Mouse (Mus musculus) embryonic facial prominence, embryonic 14.5 days (tissue): ENCODE results near the gene 4930432K21Rik. TPM values are rescaled to one million over a fixed set of nuclear protein-coding genes. Genes with fewer than 3 reads are reported as not detected.
A peak's percentile ranks its signal among the peaks of the same experiment; 100 is the strongest.

Experiments
- ATAC-seq: fragments of 200-750 bp; cut with Nextera tagmentation; 2 replicates; pipeline ENCODE4 v1.8.0; 2017; ENCODE audit warnings: low read depth, moderate number of reproducible peaks, moderate TSS enrichment
- DNase-seq: peaks from one replicate; pipeline ENCODE4 v3.0.0-alpha.2; 2015; ENCODE audit warnings: low spot score
- H3K27ac ChIP-seq: fragments of 300-500 bp; sonication (generic); replicated peaks from 2 replicates; pipeline ENCODE4 v1.5.1; 2014; ENCODE audit warnings: low read depth, mild to moderate bottlenecking, low read length, moderate library complexity
- H3K27me3 ChIP-seq: fragments of 300-500 bp; sonication (generic); replicated peaks from 2 replicates; pipeline ENCODE4 v1.6.1; 2014; ENCODE audit warnings: low read length; ENCODE audit not compliant: control insufficient read depth, insufficient read depth
- H3K36me3 ChIP-seq: fragments of 300-500 bp; sonication (generic); 2 replicates; pipeline ENCODE4 v1.6.1; 2014; ENCODE audit warnings: low read length, mixed read lengths; ENCODE audit not compliant: control insufficient read depth, insufficient read depth
- H3K4me1 ChIP-seq: fragments of 300-500 bp; sonication (generic); 2 replicates; pipeline ENCODE4 v1.6.1; 2014; ENCODE audit warnings: antibody characterized with exemption, low read length; ENCODE audit not compliant: control insufficient read depth, insufficient read depth
- H3K4me2 ChIP-seq: fragments of 300-500 bp; sonication (generic); 2 replicates; pipeline ENCODE4 v1.6.1; 2014; ENCODE audit warnings: low read depth, mild to moderate bottlenecking, low read length, moderate library complexity, mixed read lengths
- H3K4me3 ChIP-seq: fragments of 300-500 bp; sonication (generic); 2 replicates; pipeline ENCODE4 v1.5.1; 2014; ENCODE audit warnings: low read depth, mild to moderate bottlenecking, low read length
- H3K9ac ChIP-seq: fragments of 300-500 bp; sonication (generic); 2 replicates; pipeline ENCODE4 v1.6.1; 2014; ENCODE audit warnings: low read depth, mild to moderate bottlenecking, low read length, moderate library complexity, mixed read lengths
- H3K9me3 ChIP-seq: fragments of 300-500 bp; sonication (generic); 2 replicates; pipeline ENCODE4 v1.6.1; 2016; ENCODE audit warnings: low read length; ENCODE audit not compliant: control insufficient read depth
- WGBS: fragments of 180-500 bp; shearing (Covaris S2); extraction: QIAGEN DNeasy Blood & Tissue Kit; methylation state at CpG from one replicate; pipeline ENCODE4 v1.1.7; 2014; 5-methylcytosine and 5-hydroxymethylcytosine counted together
- polyA plus RNA-seq: library from polyadenylated mRNA; unstranded; fragments of >200 nt; fragmentation: Nextera tagmentation; extraction: Ambion mirVana; gene quantifications from 2 replicates; pipeline ENCODE4 v1.2.1, GENCODE M21; 2014

Gene 4930432K21Rik
- polyA plus RNA-seq, 1 experiment from 2014 or later, result 0.77 TPM

- DNase-seq (no peak), ATAC-seq (no peak)
- no peak overlapping the region for H3K4me2 ChIP-seq
- no peaks in the 10 kb centered on the region for H3K9me3 ChIP-seq
- no peak overlapping the region for H3K9ac ChIP-seq
- 0 out of 2 replicates have a peak overlapping the region, but pooled peaks have one; percentile 15 for H3K27ac ChIP-seq
- H3K36me3 ChIP-seq, result no peaks in the 10 kb centered on the region
- WGBS, result 94% methylated on average over 7 of the region's 7 CpGs
- no peaks in the 10 kb centered on the region for H3K27me3 ChIP-seq
- peaks cover 26% of the 10 kb centered on the region for H3K4me1 ChIP-seq
- no peak overlapping the region for H3K4me3 ChIP-seq
These were observed 42.5 kb downstream of the 4930432K21Rik start for GRCm38 (mm10) chr8:84190191-84190867.

DNA sequence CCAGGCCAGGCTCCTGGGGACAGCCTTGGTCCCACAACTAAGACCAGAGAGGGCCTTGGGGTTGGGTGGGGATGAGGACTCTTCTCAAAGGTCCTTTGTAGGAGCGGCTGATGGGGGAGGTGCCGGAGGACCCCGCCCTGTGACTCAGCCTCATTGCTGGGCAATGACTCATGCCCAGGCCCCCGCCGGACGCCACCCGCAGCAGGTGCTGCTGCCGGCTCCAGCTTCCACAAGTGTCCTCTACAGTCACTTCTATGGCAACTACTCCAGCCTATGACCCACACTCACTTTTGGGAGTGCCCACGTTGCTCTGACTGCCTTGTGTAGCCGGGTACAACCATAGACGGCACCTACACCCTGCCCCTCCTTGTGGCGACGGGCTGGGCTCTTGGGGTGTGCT is 44.2 kb downstream of the 4930432K21Rik start:
- Histone ChIP-seq H3K4me1 (peaks cover 23% of the 10 kb centered on the region), H3K9ac (peak overlapping the region; percentile 41; the same call in 1 of the 2 replicates), H3K9me3 (no peaks in the 10 kb centered on the region), H3K27me3 (no peaks in the 10 kb centered on the region), H3K36me3 (no peaks in the 10 kb centered on the region), H3K27ac (peak overlapping the region; percentile 85), H3K4me2 (peak overlapping the region; percentile 55), H3K4me3 (peak overlapping the region; percentile 24)
- DNase-seq (peak; percentile 82), ATAC-seq (peak; percentile 61)
- WGBS, result 19% methylated on average over 12 of the region's 13 CpGs

GRCm38 (mm10) chr8:84192555-84192954 is 44.7 kb downstream of the 4930432K21Rik start:
- Histone ChIP-seq H3K36me3 (no peaks in the 10 kb centered on the region), H3K9ac (peak overlapping the region; percentile 41), H3K4me2 (peak overlapping the region; percentile 55), H3K4me1 (peaks cover 21% of the 10 kb centered on the region), H3K4me3 (peak overlapping the region; percentile 24), H3K9me3 (no peaks in the 10 kb centered on the region), H3K27me3 (no peaks in the 10 kb centered on the region), H3K27ac (peak overlapping the region; percentile 85)
- peak; percentile 79 for DNase-seq
- peak; percentile 58 for ATAC-seq
- 5% methylated on average over 23 of the region's 33 CpGs for WGBS

GRCm38 (mm10) chr8:84193161-84193560 is 45.3 kb downstream of the 4930432K21Rik start:
- peak overlapping the region; percentile 41; the same call in 1 of the 2 replicates for H3K9ac ChIP-seq
- H3K4me3 ChIP-seq, result no peak overlapping the region
- 31% methylated on average over 4 of the region's 4 CpGs for WGBS
- peak overlapping the region; percentile 55 for H3K4me2 ChIP-seq
- DNase-seq (no peak), ATAC-seq (no peak)
- no peaks in the 10 kb centered on the region for H3K9me3 ChIP-seq
- peak overlapping the region; percentile 85 for H3K27ac ChIP-seq
- no peaks in the 10 kb centered on the region for H3K27me3 ChIP-seq
- H3K36me3 ChIP-seq, result no peaks in the 10 kb centered on the region
- H3K4me1 ChIP-seq, result peaks cover 26% of the 10 kb centered on the region

- H3K27me3 ChIP-seq, result no peaks in the 10 kb centered on the region
- WGBS, result 78% methylated on average over 5 of the region's 5 CpGs
- H3K4me3 ChIP-seq, result no peak overlapping the region
- no peaks in the 10 kb centered on the region for H3K36me3 ChIP-seq
- H3K9ac ChIP-seq, result no peak overlapping the region
- no peaks in the 10 kb centered on the region for H3K9me3 ChIP-seq
- H3K4me1 ChIP-seq, result peaks cover 30% of the 10 kb centered on the region
- no peak overlapping the region for H3K27ac ChIP-seq
- no peak for ATAC-seq
- no peak overlapping the region for H3K4me2 ChIP-seq
- no peak for DNase-seq
These were observed 45.7 kb downstream of the 4930432K21Rik start for GRCm38 (mm10) chr8:84193566-84193965.

- DNase-seq (no peak), ATAC-seq (no peak)
- no peaks in the 10 kb centered on the region for H3K27me3 ChIP-seq
- no peaks in the 10 kb centered on the region for H3K36me3 ChIP-seq
- H3K27ac ChIP-seq, result no peak overlapping the region
- 71% methylated on average over 3 of the region's 3 CpGs for WGBS
- H3K9ac ChIP-seq, result no peak overlapping the region
- no peak overlapping the region for H3K4me2 ChIP-seq
- no peaks in the 10 kb centered on the region for H3K9me3 ChIP-seq
- no peak overlapping the region for H3K4me3 ChIP-seq
- H3K4me1 ChIP-seq, result peaks cover 37% of the 10 kb centered on the region
These were observed 46.5 kb downstream of the 4930432K21Rik start for GRCm38 (mm10) chr8:84194224-84194743.

DNA sequence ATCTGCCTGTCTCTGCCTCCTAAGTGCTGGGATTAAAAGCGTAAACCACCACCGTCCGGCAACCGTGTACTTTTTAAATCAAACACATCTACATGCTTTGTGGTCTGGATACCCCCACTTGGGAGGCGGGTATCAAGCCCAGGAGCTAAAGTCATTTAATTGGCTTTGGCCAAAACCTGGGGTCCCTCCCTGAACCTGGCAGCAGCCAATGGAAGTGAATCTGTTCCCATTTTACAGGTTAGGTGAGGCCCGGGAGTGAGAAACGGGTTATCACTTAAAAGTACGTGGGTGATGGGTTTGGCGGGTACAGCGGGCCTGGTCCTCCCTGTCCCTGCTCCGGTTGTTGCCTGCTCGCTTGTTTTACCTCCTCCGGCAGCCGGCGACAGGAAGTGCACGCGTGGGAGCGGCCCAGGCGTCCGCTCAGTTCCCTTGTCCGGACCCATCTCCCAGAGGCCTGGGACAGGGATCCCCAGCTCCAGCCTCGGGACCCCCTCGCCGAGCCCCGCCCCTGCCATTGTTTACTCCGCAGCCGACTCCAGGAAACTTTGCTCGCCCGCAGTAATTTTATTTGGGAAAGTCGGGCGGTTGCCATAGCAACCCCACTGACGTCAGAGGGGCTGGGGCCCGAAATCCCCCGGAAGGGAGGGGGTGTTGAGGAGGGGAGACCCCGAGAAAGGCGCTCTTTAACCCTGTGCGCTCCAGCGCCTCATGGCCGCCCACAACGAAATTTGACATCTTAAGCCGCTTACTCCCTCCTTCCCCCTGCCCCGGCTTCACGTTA is 49.5 kb downstream of the 4930432K21Rik start:
- Histone ChIP-seq H3K9ac (peak overlapping the region; percentile 79), H3K27ac (peak overlapping the region; percentile 99), H3K27me3 (no peaks in the 10 kb centered on the region), H3K4me2 (peak overlapping the region; percentile 70), H3K4me1 (peaks cover 50% of the 10 kb centered on the region), H3K9me3 (no peaks in the 10 kb centered on the region), H3K4me3 (peak overlapping the region; percentile 59), H3K36me3 (no peaks in the 10 kb centered on the region)
- ATAC-seq, result peak; percentile 50
- peak; percentile 98 for DNase-seq
- WGBS, result 2% methylated on average over 39 of the region's 43 CpGs

GRCm38 (mm10) chr8:84197922-84198774 is 50.3 kb downstream of the 4930432K21Rik start:
- Histone ChIP-seq H3K9ac (peak overlapping the region; percentile 79), H3K36me3 (no peaks in the 10 kb centered on the region), H3K9me3 (no peaks in the 10 kb centered on the region), H3K4me2 (peak overlapping the region; percentile 70), H3K4me1 (peaks cover 49% of the 10 kb centered on the region), H3K4me3 (peak overlapping the region; percentile 59), H3K27ac (peak overlapping the region; percentile 99), H3K27me3 (no peaks in the 10 kb centered on the region)
- WGBS, result 2% methylated on average over 11 of the region's 30 CpGs
- ATAC-seq (peak; percentile 79), DNase-seq (peak; percentile 96)
